Mouse (Mus musculus) stomach, embryonic 14.5 days (tissue): ENCODE measurements around the gene Ctns. TPM values are rescaled to one million over a fixed set of nuclear protein-coding genes. Genes with fewer than 3 reads are reported as not detected.

Source experiments
- ATAC-seq: fragments of 200-750 bp; cut with Nextera tagmentation; 2 replicates; pipeline ENCODE4 v1.8.0; 2017; ENCODE audit warnings: low read depth, moderate TSS enrichment; ENCODE audit not compliant: insufficient number of reproducible peaks, insufficient read depth, low FRiP score
- H3K27ac ChIP-seq: fragments of 300-500 bp; sonication (generic); 2 replicates; pipeline ENCODE4 v1.5.1; 2014; ENCODE audit warnings: mild to moderate bottlenecking, low read length, moderate library complexity, mixed read lengths
- H3K27me3 ChIP-seq: fragments of 300-500 bp; sonication (generic); 2 replicates; pipeline ENCODE4 v1.6.1; 2014; ENCODE audit warnings: low read length, control low read depth, mixed read lengths; ENCODE audit not compliant: control insufficient read depth, insufficient read depth
- H3K36me3 ChIP-seq: fragments of 300-500 bp; sonication (generic); 2 replicates; pipeline ENCODE4 v1.6.1; 2014; ENCODE audit warnings: mild to moderate bottlenecking, control low read depth, low read length, moderate library complexity, mixed read lengths; ENCODE audit not compliant: control insufficient read depth, insufficient read depth
- H3K4me1 ChIP-seq: fragments of 300-500 bp; sonication (generic); 2 replicates; pipeline ENCODE4 v1.6.1; 2014; ENCODE audit warnings: low read length, control low read depth, mixed read lengths; ENCODE audit not compliant: control insufficient read depth, insufficient read depth
- H3K4me2 ChIP-seq: fragments of 300-500 bp; sonication (generic); replicated peaks from 2 replicates; pipeline ENCODE4 v1.6.1; 2014; ENCODE audit warnings: low read depth, low read length, control low read depth
- H3K4me3 ChIP-seq: fragments of 300-500 bp; sonication (generic); 2 replicates; pipeline ENCODE4 v1.5.1; 2014; ENCODE audit warnings: low read depth, low read length, control low read depth
- H3K9ac ChIP-seq: fragments of 300-500 bp; sonication (generic); replicated peaks from 2 replicates; pipeline ENCODE4 v1.6.1; 2014; ENCODE audit warnings: low read depth, mild to moderate bottlenecking, control low read depth, low read length, moderate library complexity, mixed read lengths
- H3K9me3 ChIP-seq: fragments of 300-500 bp; sonication (generic); 2 replicates; pipeline ENCODE4 v1.6.1; 2016; ENCODE audit warnings: low read depth, low read length, control low read depth; ENCODE audit not compliant: control insufficient read depth
- WGBS: fragments of 180-500 bp; shearing (Covaris S2); extraction: QIAGEN DNeasy Blood & Tissue Kit; methylation state at CpG from one replicate; pipeline ENCODE4 v1.1.7; 2014; 5-methylcytosine and 5-hydroxymethylcytosine counted together
- polyA plus RNA-seq: library from polyadenylated mRNA; unstranded; fragments of >200 nt; fragmentation: Nextera tagmentation; extraction: Ambion mirVana; gene quantifications from 2 replicates; pipeline ENCODE4 v1.2.1, GENCODE M21; 2014

Ctns gene
- polyA plus RNA-seq, 1 experiment from 2014 or later, result 20.0 TPM

- ATAC-seq, result no peak
- no peak overlapping the region for H3K27ac ChIP-seq
- H3K4me3 ChIP-seq, result no peak overlapping the region
- H3K9me3 ChIP-seq, result no peaks in the 10 kb centered on the region
- WGBS, result 89% methylated on average over 10 of the region's 10 CpGs
- no peaks in the 10 kb centered on the region for H3K27me3 ChIP-seq
- H3K9ac ChIP-seq, result no peak overlapping the region
- H3K36me3 ChIP-seq, result peaks cover 25% of the 10 kb centered on the region
- H3K4me2 ChIP-seq, result no peak overlapping the region
- H3K4me1 ChIP-seq, result no peaks in the 10 kb centered on the region
Observed at GRCm38 (mm10) chr11:73185872-73186615, 12.8 kb downstream of the Ctns start.

DNA sequence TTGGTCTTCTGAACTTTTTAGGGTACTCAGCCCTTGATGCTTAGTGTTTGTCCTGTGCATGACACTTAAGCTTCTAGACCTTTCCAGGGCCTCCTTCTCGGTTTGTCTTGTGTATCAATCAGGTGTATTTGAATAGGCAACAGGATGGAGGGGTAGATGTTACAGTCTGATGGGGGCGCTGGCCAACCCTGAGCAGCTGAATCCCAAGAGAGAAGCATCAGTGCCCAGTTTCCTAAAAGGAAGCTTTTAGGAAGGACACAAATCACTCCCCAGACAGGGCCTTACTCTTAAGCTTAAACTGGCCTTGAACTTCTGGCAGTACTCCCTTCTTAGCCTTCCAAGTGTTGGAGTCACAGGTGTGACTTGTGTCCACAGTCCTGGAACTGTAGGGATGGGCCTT, 20.9 kb downstream of the Ctns start:
- ATAC-seq, result no peak
- peak overlapping the region; percentile 98 for H3K27ac ChIP-seq
- H3K4me3 ChIP-seq, result peak overlapping the region; percentile 99
- H3K4me2 ChIP-seq, result peak overlapping the region; percentile 72
- peaks cover 27% of the 10 kb centered on the region for H3K36me3 ChIP-seq
- H3K27me3 ChIP-seq, result no peaks in the 10 kb centered on the region
- peaks cover 18% of the 10 kb centered on the region; the same call in 1 of the 2 replicates for H3K4me1 ChIP-seq
- H3K9me3 ChIP-seq, result no peaks in the 10 kb centered on the region
- peak overlapping the region; percentile 92 for H3K9ac ChIP-seq
- WGBS, result 0% methylated on average over 2 of the region's 2 CpGs

- WGBS, result 0% methylated on average over 18 of the region's 28 CpGs
- peak; percentile 86 for ATAC-seq
- H3K9me3 ChIP-seq, result no peaks in the 10 kb centered on the region
- H3K4me3 ChIP-seq, result peak overlapping the region; percentile 99
- H3K4me1 ChIP-seq, result peaks cover 18% of the 10 kb centered on the region; the same call in 1 of the 2 replicates
- peak overlapping the region; percentile 92 for H3K9ac ChIP-seq
- H3K36me3 ChIP-seq, result peaks cover 27% of the 10 kb centered on the region
- peak overlapping the region; percentile 72 for H3K4me2 ChIP-seq
- peak overlapping the region; percentile 98 for H3K27ac ChIP-seq
- no peaks in the 10 kb centered on the region for H3K27me3 ChIP-seq
Observed at GRCm38 (mm10) chr11:73177509-73177875, 21.4 kb downstream of the Ctns start.

GRCm38 (mm10) chr11:73176608-73177508, 22.0 kb downstream of the Ctns start, which contains the start of the genes Emc6 and Tax1bp3:
TSS of gene Emc6 (minus strand) at chr11:73177037.
TSS of gene Tax1bp3 (plus strand) at chr11:73177083.
- H3K4me2 ChIP-seq, result peak within 1 kb of the TSS; percentile 75
- WGBS, result under 1% methylated on average over 80 of the region's 81 CpGs
- peak within 1 kb of the TSS; percentile 98 for H3K27ac ChIP-seq
- H3K4me1 ChIP-seq, result peaks cover 24% of the 10 kb centered on the region; the same call in 1 of the 2 replicates
- H3K36me3 ChIP-seq, result peaks cover 23% of the 10 kb centered on the region; the same call in 1 of the 2 replicates
- H3K4me3 ChIP-seq, result peak within 1 kb of the TSS; percentile 99
- H3K27me3 ChIP-seq, result no peaks in the 10 kb centered on the region
- peak; percentile 97 for ATAC-seq
- peak within 1 kb of the TSS; percentile 92 for H3K9ac ChIP-seq
- no peaks in the 10 kb centered on the region for H3K9me3 ChIP-seq

GRCm38 (mm10) chr11:73176186-73176585, 22.7 kb downstream of the Ctns start:
- H3K4me1 ChIP-seq, result peaks cover 25% of the 10 kb centered on the region; the same call in 1 of the 2 replicates
- H3K36me3 ChIP-seq, result peaks cover 25% of the 10 kb centered on the region; the same call in 1 of the 2 replicates
- WGBS, result 1% methylated on average over 15 of the region's 15 CpGs
- ATAC-seq, result no peak
- H3K4me2 ChIP-seq, result peak overlapping the region; percentile 75
- no peaks in the 10 kb centered on the region for H3K9me3 ChIP-seq
- peak overlapping the region; percentile 82 for H3K27ac ChIP-seq
- peak overlapping the region; percentile 99 for H3K4me3 ChIP-seq
- H3K27me3 ChIP-seq, result no peaks in the 10 kb centered on the region
- H3K9ac ChIP-seq, result peak overlapping the region; percentile 82

DNA sequence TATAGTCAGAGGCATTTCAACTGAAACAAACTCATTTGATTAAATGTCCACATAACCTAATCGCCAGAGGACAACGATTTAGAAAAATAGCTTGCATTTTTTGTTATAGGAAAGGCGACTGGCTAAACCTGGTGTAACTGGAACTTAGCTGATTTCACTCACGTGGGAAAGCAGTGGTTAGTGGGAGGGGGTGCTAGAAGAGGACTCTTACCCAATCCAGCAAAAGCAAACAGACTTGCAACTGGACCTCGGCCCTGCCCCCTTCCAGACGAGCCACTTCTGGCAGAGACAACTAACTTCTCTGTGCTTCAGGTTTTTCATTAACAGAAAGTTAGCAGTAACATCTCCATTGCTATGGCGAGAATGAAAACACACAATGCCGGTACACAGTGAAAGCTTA, 23.2 kb downstream of the Ctns start:
- Histone ChIP-seq H3K27ac (no peak overlapping the region), H3K9ac (peak overlapping the region; percentile 82; the same call in 1 of the 2 replicates), H3K4me3 (peak overlapping the region; percentile 99), H3K36me3 (peaks cover 25% of the 10 kb centered on the region; the same call in 1 of the 2 replicates), H3K4me1 (peaks cover 25% of the 10 kb centered on the region; the same call in 1 of the 2 replicates), H3K4me2 (peak overlapping the region; percentile 75), H3K9me3 (no peaks in the 10 kb centered on the region), H3K27me3 (no peaks in the 10 kb centered on the region)
- 33% methylated on average over 8 of the region's 8 CpGs for WGBS
- ATAC-seq, result no peak

DNA sequence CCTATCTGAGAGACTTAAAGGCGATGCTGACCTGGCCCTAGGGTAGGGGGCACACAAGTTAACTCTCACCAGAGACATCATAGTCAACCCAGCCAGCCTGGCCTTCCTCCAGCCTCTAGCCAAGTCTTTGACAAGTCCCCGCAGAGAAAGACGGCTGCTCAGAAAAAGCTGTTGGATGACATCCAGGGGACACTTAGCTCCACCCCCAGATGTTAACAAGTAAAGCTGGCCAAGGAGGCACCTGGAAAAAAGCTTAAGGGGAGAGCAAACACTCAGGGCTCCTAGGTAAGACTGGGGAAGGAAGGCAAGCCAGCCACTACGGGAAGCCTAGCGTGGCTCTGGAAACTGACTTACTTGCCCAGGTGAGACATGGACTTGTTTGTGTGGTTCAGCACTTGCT, 26.7 kb downstream of the Ctns start:
- no peak overlapping the region for H3K9ac ChIP-seq
- H3K27me3 ChIP-seq, result no peaks in the 10 kb centered on the region
- no peak for ATAC-seq
- no peaks in the 10 kb centered on the region for H3K9me3 ChIP-seq
- peaks cover 15% of the 10 kb centered on the region; the same call in 1 of the 2 replicates for H3K4me1 ChIP-seq
- no peak overlapping the region for H3K4me2 ChIP-seq
- no peak overlapping the region for H3K27ac ChIP-seq
- no peak overlapping the region for H3K4me3 ChIP-seq
- peaks cover 15% of the 10 kb centered on the region; the same call in 1 of the 2 replicates for H3K36me3 ChIP-seq
- 34% methylated on average over 5 of the region's 5 CpGs for WGBS

GRCm38 (mm10) chr11:73169231-73169630, 29.6 kb downstream of the Ctns start:
- 44% methylated on average over 4 of the region's 4 CpGs for WGBS
- Histone ChIP-seq H3K27me3 (no peaks in the 10 kb centered on the region), H3K4me3 (no peak overlapping the region), H3K4me1 (peaks cover 13% of the 10 kb centered on the region; the same call in 1 of the 2 replicates), H3K36me3 (peaks cover 12% of the 10 kb centered on the region; the same call in 1 of the 2 replicates), H3K9me3 (no peaks in the 10 kb centered on the region), H3K27ac (no peak overlapping the region), H3K9ac (no peak overlapping the region), H3K4me2 (no peak overlapping the region)
- ATAC-seq, result no peak
